Mouse (Mus musculus): Measurements from ENCODE around the gene Procr. TPM values are rescaled to one million over a fixed set of nuclear protein-coding genes. Genes with fewer than 3 reads are reported as not detected.

Procr gene
- polyA plus RNA-seq, 1 experiment from 2014 or later, result 4.1 TPM

DNA sequence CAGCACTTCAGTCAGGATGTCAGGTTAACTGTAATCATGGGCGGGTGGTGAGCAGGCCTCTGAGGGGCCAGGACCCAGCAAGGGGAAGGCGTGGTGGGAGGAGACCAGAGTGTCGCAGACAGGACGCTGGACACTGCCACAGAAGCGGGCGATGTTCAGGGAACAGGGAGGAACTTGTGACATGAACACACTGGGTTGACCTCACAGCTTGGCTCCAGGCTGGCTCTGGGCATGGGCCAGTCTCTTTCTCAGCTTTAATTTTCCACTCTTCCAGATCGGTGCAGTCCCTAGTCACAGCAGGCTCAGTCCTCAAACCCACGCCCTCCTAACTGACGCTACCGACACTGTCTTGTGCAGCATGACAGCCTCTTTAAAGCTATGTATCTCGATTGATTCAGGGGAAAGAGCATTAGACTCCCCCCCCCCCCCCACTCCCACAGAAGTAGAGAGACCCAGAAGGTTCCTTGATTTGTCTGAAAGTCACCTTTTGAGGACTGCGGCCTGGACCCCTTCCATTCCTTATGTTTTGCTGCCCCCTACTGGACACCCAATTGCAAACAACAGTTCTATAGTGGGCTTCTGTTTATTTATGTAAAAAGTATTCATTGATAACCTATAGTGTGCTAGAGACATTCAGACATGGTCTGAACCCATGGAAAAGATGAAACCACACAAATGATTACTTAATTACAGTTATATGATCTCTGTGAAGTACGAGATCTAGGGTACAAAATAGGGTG, 13.9 kb downstream of the Procr start:
- Histone ChIP-seq H3K9me3 (no peaks in the 10 kb centered on the region), H3K4me1 (replicated peaks) (no peaks in the 10 kb centered on the region), H3K27ac (no peak overlapping the region), H3K4me3 (no peak overlapping the region), H3K9ac (no peak overlapping the region; the same call in 1 of the 2 replicates), H3K36me3 (no peaks in the 10 kb centered on the region), H3K27me3 (peaks cover 7% of the 10 kb centered on the region; the same call in 1 of the 2 replicates), H3K4me2 (no peak overlapping the region)
- 55% methylated on average over 13 of the region's 13 CpGs for WGBS
- ATAC-seq (ENCODE audit: low FRiP score), result no peak

- ATAC-seq (ENCODE audit: low FRiP score), result no peak
- Histone ChIP-seq H3K4me3 (no peak overlapping the region), H3K27me3 (peaks cover 28% of the 10 kb centered on the region), H3K9ac (no peak overlapping the region), H3K27ac (no peak overlapping the region), H3K36me3 (no peaks in the 10 kb centered on the region), H3K9me3 (no peaks in the 10 kb centered on the region), H3K4me2 (no peak overlapping the region), H3K4me1 (replicated peaks) (peaks cover 36% of the 10 kb centered on the region)
- 60% methylated on average over 4 of the region's 4 CpGs for WGBS
Measured at GRCm38 (mm10) chr2:155773664-155774063, 22.7 kb downstream of the Procr start.

- Histone ChIP-seq H3K9me3 (no peaks in the 10 kb centered on the region), H3K9ac (peak overlapping the region; percentile 76), H3K4me3 (peak overlapping the region; percentile 83), H3K27ac (no peak overlapping the region; the same call in 1 of the 2 replicates), H3K27me3 (peaks cover 28% of the 10 kb centered on the region), H3K4me1 (replicated peaks) (peaks cover 44% of the 10 kb centered on the region), H3K36me3 (no peaks in the 10 kb centered on the region), H3K4me2 (peak overlapping the region; percentile 72)
- no peak for ATAC-seq (ENCODE audit: low FRiP score)
- 61% methylated on average over 11 of the region's 11 CpGs for WGBS
Measured at GRCm38 (mm10) chr2:155774261-155774926, 23.5 kb downstream of the Procr start.

DNA sequence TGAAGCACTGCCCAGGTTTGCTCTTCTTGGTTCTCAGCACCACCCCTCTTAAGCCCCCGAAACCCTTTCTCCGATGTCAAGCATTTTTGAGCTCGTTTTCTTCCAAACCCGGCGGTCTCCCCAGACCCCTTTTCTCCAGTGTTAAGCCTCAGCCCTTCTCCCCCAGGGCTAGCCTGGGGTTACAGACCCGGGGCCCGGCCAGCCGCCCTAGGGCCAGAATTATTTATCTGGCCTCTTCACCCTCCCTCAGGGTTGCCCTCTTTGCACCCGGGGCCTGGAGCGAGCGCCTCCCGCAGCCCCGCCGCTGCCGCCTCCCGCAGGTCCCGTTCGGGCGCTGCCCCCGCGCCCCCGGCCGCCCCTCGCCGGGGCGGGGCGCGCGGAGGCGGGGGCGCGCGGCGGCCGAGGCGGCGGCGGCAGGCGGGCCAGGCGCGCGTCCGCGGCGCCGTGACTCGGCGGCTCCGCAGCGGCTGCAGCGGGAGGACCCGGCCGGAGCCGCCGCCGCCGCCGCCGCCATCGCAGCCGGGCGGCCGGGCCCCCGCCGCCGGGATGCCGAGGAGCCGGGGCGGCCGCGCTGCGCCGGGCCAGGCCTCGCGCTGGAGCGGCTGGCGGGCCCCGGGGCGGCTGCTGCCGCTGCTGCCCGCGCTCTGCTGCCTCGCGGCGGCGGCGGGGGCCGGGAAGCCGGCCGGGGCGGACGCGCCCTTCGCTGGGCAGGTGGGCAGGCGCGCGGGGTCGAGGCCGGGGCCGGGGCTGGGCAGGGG, 24.2 kb downstream of the Procr start, which contains the start of gene Mmp24:
Gene Mmp24, plus strand, starts transcription at position 416 of the 758 bp plus-strand sequence.
- no peaks in the 10 kb centered on the region for H3K36me3 ChIP-seq
- WGBS, result 2% methylated on average over 33 of the region's 100 CpGs
- H3K4me3 ChIP-seq, result peak within 1 kb of the TSS; percentile 83
- ATAC-seq (ENCODE audit: low FRiP score), result no peak
- peak within 1 kb of the TSS; percentile 72 for H3K4me2 ChIP-seq
- peaks cover 48% of the 10 kb centered on the region for H3K4me1 ChIP-seq (replicated peaks)
- H3K27me3 ChIP-seq, result peaks cover 28% of the 10 kb centered on the region
- H3K9me3 ChIP-seq, result no peaks in the 10 kb centered on the region
- H3K9ac ChIP-seq, result peak within 1 kb of the TSS; percentile 95
- peak within 1 kb of the TSS; percentile 93 for H3K27ac ChIP-seq

DNA sequence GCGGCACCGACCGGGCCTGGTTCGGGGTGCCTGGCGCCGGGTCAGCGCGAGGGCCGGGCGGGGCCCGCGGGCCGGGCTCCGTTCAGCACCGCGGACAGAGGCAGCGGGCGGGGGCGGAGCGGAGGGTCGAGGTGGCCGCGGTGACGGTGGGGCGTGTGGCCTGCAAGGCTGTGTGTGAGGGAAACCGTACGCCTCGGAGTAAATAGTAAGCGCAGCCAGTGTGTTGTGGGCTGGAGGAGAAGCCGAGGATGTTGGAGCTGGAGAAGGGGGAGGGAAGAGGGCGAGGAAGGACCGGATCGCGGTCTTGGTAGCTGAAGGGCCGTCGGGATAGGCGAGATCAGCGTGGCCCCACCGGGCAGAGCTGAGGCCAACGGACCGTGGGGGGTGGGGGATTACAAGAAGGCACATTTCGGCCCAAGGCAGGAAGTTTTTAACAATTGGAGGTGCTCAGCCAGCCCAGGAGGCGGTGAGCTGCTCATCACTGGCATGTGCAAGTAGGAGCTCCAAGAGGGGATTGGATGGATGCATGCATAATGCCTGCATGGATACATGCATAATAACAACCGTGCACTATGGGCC, 24.9 kb downstream of the Procr start:
- ATAC-seq (ENCODE audit: low FRiP score), result peak; percentile 80
- Histone ChIP-seq H3K9me3 (no peaks in the 10 kb centered on the region), H3K4me1 (replicated peaks) (peaks cover 48% of the 10 kb centered on the region), H3K36me3 (no peaks in the 10 kb centered on the region), H3K4me2 (peak overlapping the region; percentile 63), H3K4me3 (peak overlapping the region; percentile 83), H3K9ac (peak overlapping the region; percentile 95), H3K27me3 (peaks cover 28% of the 10 kb centered on the region), H3K27ac (peak overlapping the region; percentile 93)
- WGBS, result 3% methylated on average over 42 of the region's 44 CpGs

DNA sequence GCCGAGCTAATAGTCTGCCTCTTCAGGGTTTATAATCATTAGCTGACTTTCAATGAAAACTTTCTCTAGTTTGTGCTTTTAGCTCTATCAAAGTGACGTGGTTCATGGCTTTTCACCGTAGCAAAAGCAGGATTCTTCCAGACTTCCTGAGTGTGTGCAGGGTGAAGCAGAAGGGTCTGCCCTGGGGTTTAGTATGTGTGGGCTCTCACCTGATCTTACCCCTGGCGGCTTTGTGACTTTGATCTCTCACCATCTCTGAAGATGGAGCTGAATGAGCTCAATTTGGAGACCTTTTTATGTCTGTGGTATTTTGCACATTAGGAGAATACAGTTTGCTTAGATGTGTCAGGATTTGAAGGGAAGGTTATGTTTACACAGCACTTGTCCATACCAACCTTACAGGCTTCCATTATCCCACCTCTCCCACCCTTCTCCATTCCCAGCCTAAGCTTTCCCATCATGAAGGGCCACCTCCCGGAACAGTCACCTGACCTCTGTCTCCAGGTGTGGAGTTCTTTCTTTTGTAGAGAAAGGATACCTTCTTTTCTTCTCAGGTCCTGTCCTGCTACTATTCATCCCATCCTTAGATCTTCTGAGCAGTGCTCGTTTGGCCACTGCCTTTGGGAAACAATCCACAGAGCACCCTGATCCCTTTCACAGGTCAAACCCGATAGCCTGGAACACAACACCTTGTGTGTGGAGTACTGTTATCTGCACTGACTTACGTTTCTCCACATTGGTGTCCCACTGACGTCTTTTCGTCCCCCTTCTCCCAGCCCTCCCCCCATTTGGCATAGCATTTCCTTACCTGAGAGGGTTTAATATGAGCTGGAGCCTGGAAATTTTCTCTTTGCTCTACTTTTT, 26.1 kb downstream of the Procr start:
- H3K4me1 ChIP-seq (replicated peaks), result peaks cover 48% of the 10 kb centered on the region
- peak overlapping the region; percentile 29; the same call in 1 of the 2 replicates for H3K9ac ChIP-seq
- no peaks in the 10 kb centered on the region for H3K36me3 ChIP-seq
- H3K27me3 ChIP-seq, result peaks cover 28% of the 10 kb centered on the region
- H3K4me2 ChIP-seq, result peak overlapping the region; percentile 63
- H3K27ac ChIP-seq, result peak overlapping the region; percentile 35; the same call in 1 of the 2 replicates
- H3K4me3 ChIP-seq, result peak overlapping the region; percentile 83
- 74% methylated on average over 10 of the region's 10 CpGs for whole genome bisulfite sequencing
- ATAC-seq (ENCODE audit: low FRiP score), result no peak
- no peaks in the 10 kb centered on the region for H3K9me3 ChIP-seq

- H3K9me3 ChIP-seq, result no peaks in the 10 kb centered on the region
- H3K4me1 ChIP-seq (replicated peaks), result peaks cover 48% of the 10 kb centered on the region
- H3K27ac ChIP-seq, result no peak overlapping the region
- no peaks in the 10 kb centered on the region for H3K36me3 ChIP-seq
- H3K27me3 ChIP-seq, result peaks cover 22% of the 10 kb centered on the region
- whole genome bisulfite sequencing, result 41% methylated on average over 4 of the region's 4 CpGs
- ATAC-seq (ENCODE audit: low FRiP score), result no peak
- 0 out of 2 replicates have a peak overlapping the region, but pooled peaks have one; percentile 30 for H3K9ac ChIP-seq
- no peak overlapping the region for H3K4me3 ChIP-seq
- peak overlapping the region; percentile 63 for H3K4me2 ChIP-seq
Measured at GRCm38 (mm10) chr2:155777688-155777985, 26.7 kb downstream of the Procr start.

- no peak for ATAC-seq (ENCODE audit: low FRiP score)
- H3K27me3 ChIP-seq, result peaks cover 18% of the 10 kb centered on the region
- H3K4me1 ChIP-seq (replicated peaks), result peaks cover 48% of the 10 kb centered on the region
- WGBS, result 50% methylated on average over 6 of the region's 6 CpGs
- H3K27ac ChIP-seq, result peak overlapping the region; percentile 52
- H3K4me3 ChIP-seq, result no peak overlapping the region
- no peaks in the 10 kb centered on the region for H3K36me3 ChIP-seq
- peak overlapping the region; percentile 63 for H3K4me2 ChIP-seq
- H3K9me3 ChIP-seq, result no peaks in the 10 kb centered on the region
- 0 out of 2 replicates have a peak overlapping the region, but pooled peaks have one; percentile 30 for H3K9ac ChIP-seq
Measured at GRCm38 (mm10) chr2:155778004-155778403, 27.1 kb downstream of the Procr start.

DNA sequence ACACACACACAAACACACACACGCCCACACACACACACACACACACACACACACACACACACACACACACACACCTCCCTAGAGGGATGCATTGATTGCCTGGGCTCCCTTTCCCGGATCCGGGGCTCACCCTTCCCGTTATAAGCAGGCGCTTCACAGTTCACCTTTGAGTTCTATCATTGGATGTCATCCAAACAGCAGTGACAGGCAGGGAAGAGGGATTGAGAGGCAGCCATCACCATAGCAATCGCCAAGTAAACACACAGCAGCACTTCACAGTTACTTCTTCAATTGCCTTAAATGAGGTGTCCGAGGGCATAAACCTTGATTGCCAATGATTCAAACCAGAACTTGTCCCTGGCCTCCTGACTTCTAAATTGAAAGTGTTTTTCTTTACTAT, 28.1 kb downstream of the Procr start:
- Histone ChIP-seq H3K9me3 (no peaks in the 10 kb centered on the region), H3K4me1 (replicated peaks) (peaks cover 48% of the 10 kb centered on the region), H3K36me3 (no peaks in the 10 kb centered on the region), H3K4me2 (no peak overlapping the region), H3K27ac (no peak overlapping the region), H3K9ac (no peak overlapping the region), H3K27me3 (peaks cover 9% of the 10 kb centered on the region; the same call in 1 of the 2 replicates), H3K4me3 (no peak overlapping the region)
- ATAC-seq (ENCODE audit: low FRiP score), result no peak
- 42% methylated on average over 7 of the region's 7 CpGs for WGBS

DNA sequence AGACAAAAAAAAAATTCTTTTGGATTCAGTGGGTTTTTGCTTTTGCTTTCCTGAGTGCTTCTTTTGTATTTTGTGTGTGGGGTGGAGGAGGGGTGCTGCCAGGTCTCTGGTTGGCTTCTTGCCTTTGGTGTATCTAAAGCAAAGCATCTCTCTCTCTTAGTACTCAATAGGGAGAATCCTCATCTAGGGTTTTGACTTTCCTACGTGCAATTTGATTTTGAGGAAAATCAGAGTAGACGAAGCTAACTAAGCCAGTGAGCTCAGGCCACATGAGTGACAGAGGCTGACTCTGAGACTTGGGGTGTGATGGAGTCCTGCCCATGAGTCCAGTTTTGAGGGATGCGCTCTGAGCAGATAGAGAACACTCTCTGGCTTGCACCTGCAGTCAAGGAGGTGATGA, 28.6 kb downstream of the Procr start:
- H3K9me3 ChIP-seq, result no peaks in the 10 kb centered on the region
- H3K4me3 ChIP-seq, result no peak overlapping the region
- no peaks in the 10 kb centered on the region for H3K36me3 ChIP-seq
- ATAC-seq (ENCODE audit: low FRiP score), result no peak
- peak overlapping the region; percentile 29; the same call in 1 of the 2 replicates for H3K9ac ChIP-seq
- 86% methylated on average over 3 of the region's 3 CpGs for WGBS
- peaks cover 46% of the 10 kb centered on the region for H3K4me1 ChIP-seq (replicated peaks)
- no peak overlapping the region for H3K4me2 ChIP-seq
- H3K27ac ChIP-seq, result no peak overlapping the region
- peaks cover 5% of the 10 kb centered on the region; the same call in 1 of the 2 replicates for H3K27me3 ChIP-seq

DNA sequence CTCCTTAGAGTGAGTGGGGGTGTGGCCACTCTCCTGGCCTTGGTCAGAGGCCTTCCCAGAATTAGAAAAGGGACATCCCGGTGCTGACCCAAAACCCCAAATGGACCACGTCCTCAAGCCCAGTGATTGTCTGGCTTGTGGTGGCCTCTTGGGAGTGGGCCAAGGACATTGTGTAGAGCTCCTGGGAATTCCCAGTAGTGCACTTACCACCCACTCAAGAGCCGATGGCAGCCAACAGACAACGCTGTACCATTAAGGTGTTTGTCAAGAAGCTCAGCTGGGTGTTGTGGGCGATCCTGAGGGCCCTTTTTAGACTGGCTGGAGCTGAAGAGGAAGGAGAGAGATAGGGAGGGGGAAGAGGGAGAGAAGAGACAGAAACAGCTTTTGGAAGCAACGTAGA, 33.6 kb downstream of the Procr start:
- no peak for ATAC-seq (ENCODE audit: low FRiP score)
- H3K36me3 ChIP-seq, result no peaks in the 10 kb centered on the region
- H3K27me3 ChIP-seq, result no peaks in the 10 kb centered on the region
- peaks cover 9% of the 10 kb centered on the region; the same call in 1 of the 2 replicates for H3K4me1 ChIP-seq (replicated peaks)
- H3K9ac ChIP-seq, result no peak overlapping the region
- no peak overlapping the region for H3K4me3 ChIP-seq
- WGBS, result 78% methylated on average over 6 of the region's 6 CpGs
- no peak overlapping the region for H3K27ac ChIP-seq
- H3K9me3 ChIP-seq, result no peaks in the 10 kb centered on the region
- no peak overlapping the region for H3K4me2 ChIP-seq
